Mouse (Mus musculus) intestine, embryonic 15.5 days (tissue): ENCODE results near the gene Vav1. TPM values are rescaled to one million over a fixed set of nuclear protein-coding genes. Genes with fewer than 3 reads are reported as not detected.

Experiments
- ATAC-seq: fragments of 200-750 bp; cut with Nextera tagmentation; 2 replicates; pipeline ENCODE4 v1.8.0; 2017; ENCODE audit warnings: moderate TSS enrichment, moderate library complexity
- H3K27ac ChIP-seq: fragments of 300-500 bp; sonication (generic); 2 replicates; pipeline ENCODE4 v1.5.1; 2015; ENCODE audit warnings: mild to moderate bottlenecking, inconsistent platforms
- H3K27me3 ChIP-seq: fragments of 300-500 bp; sonication (generic); replicated peaks from 2 replicates; pipeline ENCODE4 v1.6.1; 2015; ENCODE audit warnings: inconsistent platforms
- H3K36me3 ChIP-seq: fragments of 300-500 bp; sonication (generic); 2 replicates; pipeline ENCODE4 v1.6.1; 2015; ENCODE audit warnings: inconsistent platforms
- H3K4me1 ChIP-seq: fragments of 300-500 bp; sonication (generic); replicated peaks from 2 replicates; pipeline ENCODE4 v1.6.1; 2015; ENCODE audit warnings: inconsistent platforms
- H3K4me2 ChIP-seq: fragments of 300-500 bp; sonication (generic); replicated peaks from 2 replicates; pipeline ENCODE4 v1.6.1; 2015; ENCODE audit warnings: mild to moderate bottlenecking, inconsistent platforms
- H3K4me3 ChIP-seq: fragments of 300-500 bp; sonication (generic); replicated peaks from 2 replicates; pipeline ENCODE4 v1.5.1; 2015; ENCODE audit warnings: inconsistent platforms
- H3K9ac ChIP-seq: fragments of 300-500 bp; sonication (generic); 2 replicates; pipeline ENCODE4 v1.6.1; 2015; ENCODE audit warnings: inconsistent platforms
- H3K9me3 ChIP-seq: fragments of 300-500 bp; sonication (generic); 2 replicates; pipeline ENCODE4 v1.6.1; 2016; ENCODE audit warnings: inconsistent platforms
- WGBS: fragments of 180-500 bp; shearing (Covaris S2); methylation state at CpG from one replicate; pipeline ENCODE4 v1.1.7; 2015; 5-methylcytosine and 5-hydroxymethylcytosine counted together
- polyA plus RNA-seq: library from polyadenylated mRNA; unstranded; fragments of >200 nt; fragmentation: Nextera tagmentation; extraction: Ambion mirVana; gene quantifications from 2 replicates; pipeline ENCODE4 v1.2.1, GENCODE M21; 2015

The Vav1 gene
- polyA plus RNA-seq, 1 experiment from 2014 or later: 3.2 TPM

DNA sequence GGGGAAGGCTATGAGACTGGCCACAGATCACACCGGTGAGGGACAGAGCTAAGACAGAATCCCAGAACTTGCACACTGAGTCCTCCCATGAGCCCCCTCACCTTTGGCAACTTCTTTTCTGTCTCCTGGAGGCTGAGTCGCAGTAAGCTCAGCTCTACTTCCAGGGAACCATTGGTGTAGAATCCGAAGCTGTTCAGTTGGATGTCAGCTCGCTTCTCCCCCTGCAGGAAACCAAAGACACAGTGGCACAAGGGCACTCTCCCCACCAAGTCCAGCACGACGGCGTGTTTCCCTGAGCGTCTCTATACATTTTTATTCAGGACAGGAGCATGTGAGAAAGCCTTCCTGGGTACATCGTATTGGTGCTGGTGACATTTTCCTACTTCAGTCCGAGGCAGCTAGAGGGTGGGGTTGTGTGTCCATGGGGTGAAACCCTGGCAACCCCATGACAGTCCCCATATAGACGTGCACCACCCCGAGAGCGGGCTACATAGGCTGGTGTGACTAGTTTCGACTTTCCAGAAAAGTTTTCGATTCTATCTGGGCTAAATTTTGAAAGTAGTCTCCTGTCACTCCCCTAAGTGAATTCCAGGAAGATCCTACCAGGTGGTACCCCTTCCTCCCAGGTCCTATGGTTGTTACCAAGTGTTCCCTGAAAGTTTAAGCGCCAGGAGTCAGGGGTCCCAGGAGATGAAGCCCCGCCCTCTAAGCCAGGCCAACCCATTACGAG lies 32.1 kb upstream of the Vav1 start:
- ATAC-seq: no peak
- peak overlapping the region; percentile 80 for H3K4me3 ChIP-seq
- peaks cover 11% of the 10 kb centered on the region; the same call in 1 of the 2 replicates for H3K36me3 ChIP-seq
- H3K4me2 ChIP-seq: peak overlapping the region; percentile 84
- no peaks in the 10 kb centered on the region for H3K9me3 ChIP-seq
- no peaks in the 10 kb centered on the region for H3K27me3 ChIP-seq
- peak overlapping the region; percentile 71 for H3K9ac ChIP-seq
- peak overlapping the region; percentile 93 for H3K27ac ChIP-seq
- H3K4me1 ChIP-seq: peaks cover 27% of the 10 kb centered on the region
- 3% methylated on average over 18 of the region's 18 CpGs for WGBS

DNA sequence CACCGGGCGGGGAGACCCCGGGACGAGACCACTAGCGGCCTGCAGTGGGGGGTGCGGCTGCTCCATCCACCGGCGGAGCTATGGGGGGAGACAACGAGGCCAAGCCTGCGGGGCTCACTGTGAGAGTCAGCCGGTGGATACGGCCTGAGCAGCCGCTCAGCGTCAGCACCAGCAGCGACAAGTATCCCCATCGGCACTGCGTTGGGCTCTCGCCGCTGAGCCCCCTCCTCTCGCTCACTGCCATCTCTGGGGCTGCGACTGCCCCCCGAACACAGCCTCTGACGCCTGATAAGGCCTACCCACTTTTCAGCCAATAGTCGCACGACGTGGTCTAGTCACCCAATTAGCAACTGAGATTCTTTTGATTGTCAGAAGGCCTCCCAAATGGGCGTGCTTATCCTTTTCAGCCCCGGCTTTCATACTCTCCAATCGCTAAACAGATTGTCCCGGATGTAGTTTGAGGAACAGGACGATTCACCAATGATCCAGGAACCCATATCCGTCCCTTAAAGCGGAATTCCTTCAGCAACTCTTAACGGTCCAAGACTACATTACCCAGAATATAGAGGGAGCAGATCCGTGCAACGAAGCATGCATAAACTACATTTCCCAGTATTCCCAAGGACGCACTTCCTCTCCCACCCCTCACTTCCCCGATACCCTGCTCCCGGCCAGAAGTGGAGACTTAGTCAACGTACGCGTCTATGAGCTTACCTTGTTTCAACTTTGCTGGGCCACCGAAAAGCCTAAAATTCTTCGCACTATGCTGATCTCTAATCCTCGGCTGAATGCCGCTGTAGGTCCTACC lies 31.3 kb upstream of the Vav1 start:
- under 1% methylated on average over 46 of the region's 46 CpGs for WGBS
- ATAC-seq: peak; percentile 88
- H3K9ac ChIP-seq: peak overlapping the region; percentile 71
- H3K4me3 ChIP-seq: peak overlapping the region; percentile 80
- H3K4me2 ChIP-seq: peak overlapping the region; percentile 95
- H3K4me1 ChIP-seq: peaks cover 27% of the 10 kb centered on the region
- H3K27ac ChIP-seq: peak overlapping the region; percentile 94
- H3K36me3 ChIP-seq: peaks cover 10% of the 10 kb centered on the region; the same call in 1 of the 2 replicates
- no peaks in the 10 kb centered on the region for H3K9me3 ChIP-seq
- H3K27me3 ChIP-seq: no peaks in the 10 kb centered on the region

DNA sequence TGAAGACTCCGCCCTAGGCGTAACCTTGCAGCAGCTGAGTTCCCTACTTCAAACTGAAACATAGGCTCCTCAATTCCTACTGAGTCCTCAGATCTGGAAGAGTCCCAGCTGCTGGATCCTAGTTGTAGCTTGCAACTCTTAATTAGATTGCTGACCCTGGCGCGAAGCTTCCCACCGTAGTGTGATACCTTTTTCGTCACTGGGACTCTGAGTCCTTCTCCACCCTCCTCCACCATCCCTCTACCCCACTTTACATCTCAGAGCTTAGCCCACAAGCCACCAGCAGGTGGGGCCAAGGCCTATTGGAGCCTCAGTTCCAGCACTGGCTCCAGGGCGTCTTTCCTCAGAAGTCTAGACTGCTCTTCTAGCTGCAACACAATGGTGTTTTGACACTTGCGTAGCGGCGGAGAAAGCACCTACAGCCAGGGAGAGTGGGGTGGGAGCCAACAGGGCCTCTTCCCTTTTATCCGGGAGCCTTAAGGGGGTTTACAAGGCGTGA lies 30.6 kb upstream of the Vav1 start, which contains the start of gene Gpr108:
Gpr108 (minus strand) TSS at position 246 of the 499 bp plus-strand sequence.
- peak within 1 kb of the TSS; percentile 94 for H3K27ac ChIP-seq
- peak within 1 kb of the TSS; percentile 95 for H3K4me2 ChIP-seq
- WGBS: 1% methylated on average over 12 of the region's 12 CpGs
- H3K36me3 ChIP-seq: peaks cover 8% of the 10 kb centered on the region; the same call in 1 of the 2 replicates
- no peaks in the 10 kb centered on the region for H3K9me3 ChIP-seq
- peaks cover 27% of the 10 kb centered on the region for H3K4me1 ChIP-seq
- no peaks in the 10 kb centered on the region for H3K27me3 ChIP-seq
- H3K4me3 ChIP-seq: peak within 1 kb of the TSS; percentile 80
- peak within 1 kb of the TSS; percentile 73 for H3K9ac ChIP-seq
- ATAC-seq: peak; percentile 63

DNA sequence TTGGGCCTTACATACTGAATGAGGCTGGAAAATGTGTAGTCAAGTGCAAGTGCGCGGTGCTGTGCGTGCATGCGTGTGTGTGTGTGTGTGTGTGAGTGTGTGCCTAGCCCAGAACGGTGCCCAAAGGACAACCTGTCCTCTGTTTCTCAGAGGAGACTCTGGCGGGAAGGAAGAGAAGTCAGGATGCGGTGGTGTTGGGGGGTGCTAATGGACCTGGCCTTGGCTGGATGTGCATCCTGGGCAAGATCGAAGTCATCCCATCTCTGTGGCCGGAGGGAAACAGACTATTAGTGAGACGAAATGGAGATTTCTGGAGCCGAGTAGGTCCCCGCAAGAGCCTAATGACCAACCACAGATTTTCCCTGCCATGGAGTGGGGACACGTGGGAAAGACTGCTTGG lies 30.1 kb upstream of the Vav1 start:
- peak overlapping the region; percentile 48 for H3K9ac ChIP-seq
- H3K36me3 ChIP-seq: peaks cover 11% of the 10 kb centered on the region

DNA sequence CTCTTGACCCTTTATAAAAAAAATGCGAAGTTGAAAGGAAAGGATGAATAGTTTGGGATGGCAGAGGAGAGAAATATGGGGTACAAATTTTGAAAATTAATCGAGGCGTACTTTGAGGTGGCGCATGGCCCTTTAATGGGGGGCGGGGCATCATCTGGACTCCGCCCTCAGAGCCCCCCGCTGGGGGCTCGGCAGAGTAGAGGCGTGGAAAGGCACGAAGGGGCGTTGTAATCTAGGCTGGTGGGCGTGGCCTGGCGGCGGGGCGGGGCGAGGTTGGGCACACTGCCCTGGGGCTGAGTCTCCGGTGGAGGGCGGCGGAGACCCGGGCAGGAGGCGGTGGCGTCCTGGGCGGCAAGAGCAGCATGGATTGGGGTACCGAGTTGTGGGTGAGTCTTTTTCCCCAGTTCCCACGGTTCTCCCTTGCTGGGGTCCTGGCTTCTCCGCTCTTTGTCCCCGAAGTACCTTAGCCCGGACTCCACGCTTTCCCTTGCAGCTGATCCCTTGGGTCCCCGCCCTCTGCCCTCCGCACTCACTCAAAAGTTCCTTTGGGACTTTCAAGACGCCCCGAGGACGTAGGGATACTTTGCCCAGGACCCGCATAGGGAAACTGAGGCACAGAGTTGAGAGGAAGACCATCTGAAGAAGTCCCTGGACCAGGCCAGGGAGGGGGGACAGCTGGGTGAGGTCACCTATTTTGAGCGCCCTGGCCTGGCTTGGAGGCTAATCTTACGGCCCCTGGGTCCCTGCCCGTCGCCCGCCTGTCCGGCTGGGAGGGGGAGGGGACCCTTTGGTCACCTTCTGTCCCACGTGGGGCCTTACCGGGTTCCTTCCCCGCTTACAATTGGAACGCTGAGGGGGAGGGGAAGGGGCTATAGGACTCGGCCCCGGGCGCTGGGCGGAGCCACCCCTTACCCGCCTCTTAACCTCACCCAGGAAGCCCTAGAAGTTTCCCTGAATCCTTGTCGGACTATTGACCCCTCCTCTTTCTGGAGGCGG lies 29.4 kb upstream of the Vav1 start, which contains the start of gene Trip10:
Trip10 (plus strand) TSS at position 270 of the 996 bp plus-strand sequence.
- peak within 1 kb of the TSS; percentile 94 for H3K27ac ChIP-seq
- under 1% methylated on average over 51 of the region's 52 CpGs for WGBS
- no peaks in the 10 kb centered on the region for H3K9me3 ChIP-seq
- H3K27me3 ChIP-seq: no peaks in the 10 kb centered on the region
- ATAC-seq: peak; percentile 65
- peaks cover 27% of the 10 kb centered on the region for H3K4me1 ChIP-seq
- peak within 1 kb of the TSS; percentile 73 for H3K9ac ChIP-seq
- H3K4me2 ChIP-seq: peak within 1 kb of the TSS; percentile 95
- peak within 1 kb of the TSS; percentile 80 for H3K4me3 ChIP-seq
- peaks cover 13% of the 10 kb centered on the region for H3K36me3 ChIP-seq

More for the DNA sequence above, 30.1 kb upstream of the Vav1 start:
- 6% methylated on average over 13 of the region's 13 CpGs for WGBS
- Histone ChIP-seq H3K4me2 (peak overlapping the region; percentile 95), H3K4me3 (peak overlapping the region; percentile 80), H3K27me3 (no peaks in the 10 kb centered on the region), H3K27ac (peak overlapping the region; percentile 94), H3K4me1 (peaks cover 27% of the 10 kb centered on the region), H3K9me3 (no peaks in the 10 kb centered on the region)
- ATAC-seq: no peak

DNA sequence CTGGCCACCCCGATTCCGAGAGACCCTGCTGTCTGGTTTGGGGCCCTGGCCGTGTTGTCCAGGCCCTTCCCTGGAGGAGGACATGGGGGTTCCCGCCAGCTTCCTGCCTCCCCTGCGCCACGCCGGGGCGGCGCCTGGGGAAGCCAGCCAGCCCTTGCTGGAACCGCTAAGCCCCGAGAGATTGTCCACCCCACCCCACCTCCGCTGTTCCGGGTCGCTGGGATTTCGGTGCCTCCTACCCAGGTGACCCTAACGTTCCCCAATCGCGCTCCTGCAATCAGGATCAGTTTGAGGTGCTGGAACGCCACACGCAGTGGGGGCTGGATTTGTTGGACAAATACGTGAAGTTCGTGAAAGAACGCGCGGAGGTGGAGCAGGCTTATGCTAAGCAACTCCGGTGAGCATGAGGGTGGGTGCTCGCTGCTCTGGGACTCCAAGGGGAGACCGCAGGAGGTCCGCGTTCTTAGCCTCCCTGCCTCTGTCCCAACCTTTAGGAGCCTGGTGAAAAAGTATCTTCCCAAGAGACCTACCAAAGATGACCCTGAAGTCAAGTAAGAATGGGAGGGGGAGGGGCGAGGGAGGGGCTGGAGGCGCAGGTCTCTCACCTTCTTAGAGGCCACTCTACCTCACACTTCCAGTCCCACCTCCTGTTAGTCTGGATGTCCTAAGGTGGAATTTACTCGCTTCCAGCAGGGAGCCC lies 28.3 kb upstream of the Vav1 start:
- Histone ChIP-seq H3K4me1 (peaks cover 22% of the 10 kb centered on the region), H3K27ac (peak overlapping the region; percentile 36; the same call in 1 of the 2 replicates), H3K9me3 (no peaks in the 10 kb centered on the region), H3K27me3 (no peaks in the 10 kb centered on the region), H3K4me2 (peak overlapping the region; percentile 95), H3K9ac (peak overlapping the region; percentile 73), H3K4me3 (peak overlapping the region; percentile 80), H3K36me3 (peaks cover 22% of the 10 kb centered on the region)
- no peak for ATAC-seq
- WGBS: 3% methylated on average over 33 of the region's 33 CpGs

DNA sequence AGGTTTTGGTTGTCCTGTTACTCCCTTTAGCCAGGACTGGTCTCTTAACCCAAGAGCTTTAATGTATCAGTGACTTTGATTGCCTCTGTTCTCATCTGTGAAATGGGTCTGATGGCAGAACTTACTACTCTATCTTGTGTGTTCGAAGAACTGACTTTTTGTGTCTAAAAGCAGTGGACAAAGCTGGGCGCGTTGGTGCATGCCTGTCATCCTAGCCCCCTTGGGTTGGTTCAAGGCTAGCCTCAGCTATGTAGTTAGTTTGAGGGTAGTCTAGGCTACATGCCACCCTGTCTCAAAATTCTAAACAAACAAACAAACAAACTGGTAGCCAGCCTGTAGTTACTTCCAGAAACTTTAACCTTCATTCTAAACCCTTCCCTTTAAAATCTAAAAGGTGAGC lies 27.5 kb upstream of the Vav1 start:
- no peak overlapping the region; the same call in 1 of the 2 replicates for H3K4me2 ChIP-seq
- H3K4me3 ChIP-seq: no peak overlapping the region
- H3K4me1 ChIP-seq: peaks cover 17% of the 10 kb centered on the region
- H3K9me3 ChIP-seq: no peaks in the 10 kb centered on the region
- no peak overlapping the region for H3K9ac ChIP-seq
- H3K27ac ChIP-seq: no peak overlapping the region
- H3K27me3 ChIP-seq: no peaks in the 10 kb centered on the region
- 96% methylated on average over 3 of the region's 3 CpGs for WGBS
- peaks cover 27% of the 10 kb centered on the region for H3K36me3 ChIP-seq
- ATAC-seq: no peak

DNA sequence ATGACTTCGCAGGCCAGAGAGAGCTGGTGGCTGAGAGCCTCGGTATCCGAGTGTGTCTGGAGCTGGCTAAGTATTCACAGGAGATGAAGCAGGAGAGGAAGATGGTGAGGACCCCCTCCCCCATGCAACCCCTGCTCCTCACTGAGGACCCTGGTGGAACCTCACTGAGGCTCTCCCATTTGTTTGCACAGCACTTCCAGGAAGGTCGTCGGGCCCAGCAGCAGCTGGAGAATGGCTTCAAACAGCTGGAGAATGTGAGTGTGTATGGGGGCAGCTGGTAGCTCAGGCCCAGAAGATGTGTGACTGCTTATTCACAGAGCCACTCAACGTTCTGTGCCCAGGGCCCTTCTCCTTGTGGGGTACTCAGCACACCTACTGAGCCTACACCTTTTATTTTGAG lies 25.6 kb upstream of the Vav1 start:
- no peak overlapping the region for H3K4me2 ChIP-seq
- 46% methylated on average over 6 of the region's 6 CpGs for WGBS
- no peaks in the 10 kb centered on the region for H3K27me3 ChIP-seq
- H3K4me1 ChIP-seq: peaks cover 12% of the 10 kb centered on the region
- H3K27ac ChIP-seq: no peak overlapping the region
- H3K9me3 ChIP-seq: no peaks in the 10 kb centered on the region
- no peak for ATAC-seq
- H3K36me3 ChIP-seq: peaks cover 38% of the 10 kb centered on the region
- H3K9ac ChIP-seq: no peak overlapping the region
- H3K4me3 ChIP-seq: no peak overlapping the region

DNA sequence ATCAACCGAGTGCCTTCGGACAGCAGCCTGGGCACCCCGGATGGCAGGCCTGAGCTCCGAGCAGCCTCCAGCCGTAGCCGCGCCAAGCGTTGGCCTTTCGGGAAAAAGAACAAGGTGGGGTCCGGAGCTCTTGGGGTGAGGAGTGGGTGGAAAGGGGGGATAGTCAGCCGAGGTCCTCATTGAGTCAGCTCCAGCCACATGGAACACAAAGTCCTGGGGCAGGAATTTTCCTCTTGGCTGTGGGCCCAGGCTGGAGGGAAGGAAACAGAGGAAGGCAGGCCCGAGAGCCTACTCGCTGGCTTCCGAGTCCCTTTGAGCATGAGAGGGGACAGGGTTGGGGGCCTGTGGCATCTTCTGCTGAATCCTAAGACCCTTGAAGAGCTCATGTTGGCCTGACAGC lies 23.5 kb upstream of the Vav1 start:
- Histone ChIP-seq H3K4me2 (no peak overlapping the region), H3K9ac (no peak overlapping the region), H3K27ac (no peak overlapping the region), H3K4me1 (peaks cover 6% of the 10 kb centered on the region; the same call in 1 of the 2 replicates), H3K36me3 (peaks cover 39% of the 10 kb centered on the region), H3K9me3 (no peaks in the 10 kb centered on the region), H3K27me3 (no peaks in the 10 kb centered on the region), H3K4me3 (no peak overlapping the region)
- WGBS: 90% methylated on average over 14 of the region's 14 CpGs
- no peak for ATAC-seq

DNA sequence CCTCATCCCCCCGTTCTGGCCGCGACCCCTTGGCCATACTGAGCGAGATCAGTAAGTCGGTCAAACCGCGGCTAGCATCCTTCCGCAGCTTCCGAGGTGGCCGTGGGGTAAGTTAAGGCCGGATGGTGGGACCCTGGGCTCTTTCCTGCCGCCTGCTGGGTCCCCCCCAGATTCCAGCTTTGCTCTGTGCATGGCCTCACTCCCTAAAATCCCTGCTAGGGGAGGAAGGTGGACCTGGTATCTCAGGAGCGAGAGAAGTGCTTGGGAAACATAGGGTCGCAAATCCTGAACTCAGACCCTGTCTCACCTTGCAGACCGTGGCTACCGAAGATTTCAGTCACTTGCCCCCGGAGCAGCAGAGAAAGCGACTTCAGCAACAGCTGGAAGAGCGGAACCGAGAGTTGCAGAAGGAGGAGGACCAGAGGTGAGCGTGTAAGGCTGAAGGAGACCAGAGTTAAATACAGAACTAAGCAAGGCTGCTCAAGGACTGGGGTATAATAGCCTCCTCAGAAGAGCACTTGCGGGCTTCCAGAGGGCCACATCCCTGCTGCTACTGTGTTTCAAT lies 21.9 kb upstream of the Vav1 start:
- 96% methylated on average over 22 of the region's 22 CpGs for WGBS
- H3K4me2 ChIP-seq: no peak overlapping the region
- H3K4me1 ChIP-seq: no peaks in the 10 kb centered on the region
- peaks cover 51% of the 10 kb centered on the region for H3K36me3 ChIP-seq
- no peak overlapping the region for H3K27ac ChIP-seq
- no peaks in the 10 kb centered on the region for H3K27me3 ChIP-seq
- H3K9me3 ChIP-seq: no peaks in the 10 kb centered on the region
- H3K9ac ChIP-seq: no peak overlapping the region
- ATAC-seq: no peak
- H3K4me3 ChIP-seq: no peak overlapping the region

DNA sequence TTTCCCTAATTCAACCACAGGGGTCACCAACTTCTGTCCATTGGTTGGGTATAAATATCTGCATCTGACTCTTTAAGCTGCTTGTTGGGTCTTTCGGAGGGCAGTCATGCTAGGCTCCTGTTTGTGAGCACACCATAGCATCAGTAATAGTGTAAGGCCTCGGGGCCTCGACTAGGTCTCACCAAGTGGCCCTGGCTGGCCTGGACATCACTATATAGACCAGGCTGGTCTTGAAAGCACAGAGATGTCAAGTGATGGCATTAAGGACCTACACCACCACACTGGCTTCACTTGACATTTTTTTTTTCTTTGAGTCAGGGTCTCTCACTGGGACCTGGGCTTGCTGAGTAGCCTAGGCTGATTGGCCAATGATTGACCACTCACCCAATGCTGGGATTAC lies 20.7 kb upstream of the Vav1 start:
- ATAC-seq: no peak
- Histone ChIP-seq H3K27me3 (no peaks in the 10 kb centered on the region), H3K9me3 (no peaks in the 10 kb centered on the region), H3K4me2 (no peak overlapping the region), H3K27ac (no peak overlapping the region), H3K9ac (no peak overlapping the region), H3K4me1 (no peaks in the 10 kb centered on the region), H3K4me3 (no peak overlapping the region), H3K36me3 (peaks cover 55% of the 10 kb centered on the region)
- 88% methylated on average over 3 of the region's 3 CpGs for WGBS
